Mouse (Mus musculus): Measurements from ENCODE around the gene Sp100. TPM values are rescaled to one million over a fixed set of nuclear protein-coding genes. Genes with fewer than 3 reads are reported as not detected.

Gene Sp100
- polyA plus RNA-seq, 1 experiment: 0.14 TPM

DNA sequence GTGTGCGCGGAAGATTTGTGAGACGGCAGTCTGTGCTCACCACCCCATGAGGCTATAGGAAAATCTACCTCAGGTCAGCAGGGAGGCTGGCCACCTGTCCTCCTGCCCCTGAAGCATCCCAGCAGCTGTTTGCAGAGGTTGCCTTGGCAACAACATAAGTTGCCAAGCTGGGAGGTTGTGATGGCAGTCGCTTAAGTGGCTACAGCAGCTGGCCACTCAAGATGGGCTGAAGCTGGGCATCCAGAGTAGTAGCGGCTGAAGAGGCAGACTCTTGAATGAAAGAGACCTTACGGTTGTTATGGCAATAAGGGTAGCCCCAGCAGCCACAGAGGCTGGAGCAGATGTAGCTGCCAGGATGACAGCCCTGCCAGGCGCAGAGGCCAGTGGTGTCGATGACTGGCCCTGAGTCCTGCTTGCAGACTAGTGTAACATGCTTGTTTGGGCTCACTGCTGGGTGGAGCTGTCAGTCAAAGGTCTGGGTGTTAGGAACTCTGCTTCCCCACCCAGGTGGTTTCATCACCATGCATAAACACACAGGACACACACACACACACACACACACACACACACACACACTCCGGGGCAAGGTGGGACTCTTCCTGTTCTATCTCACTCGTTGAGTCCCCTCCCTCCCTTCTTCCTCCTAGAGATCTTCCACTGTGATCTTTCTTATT is 70.6 kb downstream of the Sp100 start:
- no peaks in the 10 kb centered on the region for H3K36me3 ChIP-seq (ENCODE audit: control insufficient read depth, insufficient read depth)
- H3K4me2 ChIP-seq (ENCODE audit: low read depth): no peak overlapping the region
- no peaks in the 10 kb centered on the region for H3K79me2 ChIP-seq (ENCODE audit: control insufficient read depth, insufficient read depth)
- no peaks in the 10 kb centered on the region for H3K27me3 ChIP-seq (ENCODE audit: control insufficient read depth, insufficient read depth, insufficient read length)
- H3ac ChIP-seq (ENCODE audit: control insufficient read depth, insufficient read length): no peak overlapping the region
- TF ChIP-seq CEBPB (IDR thresholded peaks at IDR 0.05; ENCODE audit: insufficient read depth, poor library complexity, severe bottlenecking) (no peak), TCF12 (IDR thresholded peaks at IDR 0.05; ENCODE audit: insufficient read depth, poor library complexity, severe bottlenecking) (no peak), USF1 (IDR thresholded peaks at IDR 0.05; ENCODE audit: low read depth) (no peak), POLR2A (IDR thresholded peaks at IDR 0.05; ENCODE audit: insufficient read length, low read depth) (no peak), E2F4 (IDR thresholded peaks at IDR 0.05; ENCODE audit: insufficient read depth) (no peak), POLR2AphosphoS2 (IDR thresholded peaks at IDR 0.05; ENCODE audit: insufficient read length, low read depth) (no peak), MAX (IDR thresholded peaks at IDR 0.05; ENCODE audit: low read depth) (no peak), REST (IDR thresholded peaks at IDR 0.05; ENCODE audit: insufficient read depth, insufficient read length) (no peak), MYOG (IDR thresholded peaks at IDR 0.05; ENCODE audit: control insufficient read depth in 1 of 3, insufficient read depth in 1 of 3, insufficient read length in 2 of 3, low read depth in 2 of 3) (no peak), MYOD1 (IDR thresholded peaks at IDR 0.05; ENCODE audit: control insufficient read depth in 1 of 3, insufficient read length in 2 of 3, low read depth in 2 of 3) (no peak), SRF (IDR thresholded peaks at IDR 0.05; ENCODE audit: control insufficient read depth, insufficient read length, low read depth) (no peak)
- H3K4me3 ChIP-seq: no peak overlapping the region

DNA sequence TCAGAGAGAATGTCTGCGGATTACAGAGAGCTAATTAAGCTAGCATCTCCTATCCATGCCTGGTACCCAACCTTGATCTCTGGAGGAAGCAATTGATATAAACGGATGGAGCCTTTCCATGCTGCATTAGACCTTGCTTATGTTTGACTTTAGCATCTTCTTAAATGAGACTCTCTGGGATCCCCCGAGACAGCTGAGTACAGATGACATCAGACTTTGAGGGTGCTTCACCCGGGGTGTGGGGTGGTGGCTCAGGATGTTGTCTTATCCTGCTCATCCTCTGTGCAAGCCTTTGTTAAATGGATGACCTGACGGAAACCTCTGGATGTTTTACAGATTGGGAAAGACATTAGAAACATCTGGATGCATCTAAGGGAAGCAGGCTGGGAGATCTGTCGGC is 80.7 kb downstream of the Sp100 start:
- Histone ChIP-seq H3K79me2 (ENCODE audit: control insufficient read depth, insufficient read depth) (no peaks in the 10 kb centered on the region), H3K36me3 (ENCODE audit: control insufficient read depth, insufficient read depth) (no peaks in the 10 kb centered on the region), H3K4me3 (no peak overlapping the region), H3K4me2 (ENCODE audit: low read depth) (no peak overlapping the region), H3K27me3 (ENCODE audit: control insufficient read depth, insufficient read depth, insufficient read length) (no peaks in the 10 kb centered on the region), H3ac (ENCODE audit: control insufficient read depth, insufficient read length) (no peak overlapping the region)
- TF ChIP-seq CEBPB (IDR thresholded peaks at IDR 0.05; ENCODE audit: insufficient read depth, poor library complexity, severe bottlenecking) (no peak), TCF12 (IDR thresholded peaks at IDR 0.05; ENCODE audit: insufficient read depth, poor library complexity, severe bottlenecking) (no peak), USF1 (IDR thresholded peaks at IDR 0.05; ENCODE audit: low read depth) (no peak), E2F4 (IDR thresholded peaks at IDR 0.05; ENCODE audit: insufficient read depth) (no peak), REST (IDR thresholded peaks at IDR 0.05; ENCODE audit: insufficient read depth, insufficient read length) (no peak), MYOG (IDR thresholded peaks at IDR 0.05; ENCODE audit: control insufficient read depth in 1 of 3, insufficient read depth in 1 of 3, insufficient read length in 2 of 3, low read depth in 2 of 3) (no peak), MYOD1 (IDR thresholded peaks at IDR 0.05; ENCODE audit: control insufficient read depth in 1 of 3, insufficient read length in 2 of 3, low read depth in 2 of 3) (no peak), TCF3 (IDR thresholded peaks at IDR 0.05; ENCODE audit: insufficient read length, low read depth) (no peak), SRF (IDR thresholded peaks at IDR 0.05; ENCODE audit: control insufficient read depth, insufficient read length, low read depth) (no peak), POLR2A (IDR thresholded peaks at IDR 0.05; ENCODE audit: insufficient read length, low read depth) (no peak), MAX (IDR thresholded peaks at IDR 0.05; ENCODE audit: low read depth) (no peak), POLR2AphosphoS2 (IDR thresholded peaks at IDR 0.05; ENCODE audit: insufficient read length, low read depth) (no peak)

DNA sequence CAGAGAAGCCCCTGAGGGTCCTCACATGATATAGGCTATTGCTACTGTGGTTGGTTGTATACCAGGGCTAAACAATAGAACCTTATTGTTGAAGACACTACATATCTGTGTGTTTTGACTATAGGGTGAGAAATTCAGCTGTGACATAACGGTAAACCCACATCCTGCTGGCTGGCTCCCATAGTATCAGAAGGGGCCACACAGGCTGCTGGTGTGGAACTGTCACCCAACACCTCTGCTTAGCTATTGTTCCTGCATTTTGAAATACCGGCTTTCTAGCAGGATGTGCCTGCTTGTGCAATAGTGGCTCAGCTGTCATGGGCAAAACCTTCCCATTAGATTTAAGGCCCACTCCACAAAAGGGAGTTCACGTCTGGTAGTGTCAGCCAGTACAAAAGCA is 82.8 kb downstream of the Sp100 start:
- Histone ChIP-seq H3K36me3 (ENCODE audit: control insufficient read depth, insufficient read depth) (no peaks in the 10 kb centered on the region), H3K4me2 (ENCODE audit: low read depth) (no peak overlapping the region), H3K4me3 (no peak overlapping the region), H3K27me3 (ENCODE audit: control insufficient read depth, insufficient read depth, insufficient read length) (no peaks in the 10 kb centered on the region), H3ac (ENCODE audit: control insufficient read depth, insufficient read length) (no peak overlapping the region), H3K79me2 (ENCODE audit: control insufficient read depth, insufficient read depth) (no peaks in the 10 kb centered on the region)
- TF ChIP-seq SRF (IDR thresholded peaks at IDR 0.05; ENCODE audit: control insufficient read depth, insufficient read length, low read depth): no peak
- TF ChIP-seq CEBPB (IDR thresholded peaks at IDR 0.05; ENCODE audit: insufficient read depth, poor library complexity, severe bottlenecking): no peak

DNA sequence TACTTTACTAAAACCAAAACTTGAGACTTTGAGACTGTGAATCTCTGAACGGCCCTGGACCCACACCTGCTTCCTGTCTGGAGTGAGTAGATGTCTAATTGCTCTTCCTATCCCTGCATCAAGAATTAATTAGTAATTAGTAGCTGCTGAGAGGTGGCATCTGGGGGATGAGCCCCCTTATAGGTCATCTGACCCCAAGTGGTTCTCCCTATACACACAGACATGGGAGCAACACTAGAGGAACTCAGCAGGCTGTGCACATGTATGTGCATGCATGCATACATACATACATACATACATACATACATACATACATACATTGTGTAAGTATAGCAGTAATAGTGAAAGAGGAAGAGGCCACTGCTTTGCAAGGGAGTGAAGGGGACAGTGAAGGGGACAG is 84.7 kb downstream of the Sp100 start:
- H3K79me2 ChIP-seq (ENCODE audit: control insufficient read depth, insufficient read depth): no peaks in the 10 kb centered on the region
- H3K4me3 ChIP-seq: no peak overlapping the region
- no peak overlapping the region for H3ac ChIP-seq (ENCODE audit: control insufficient read depth, insufficient read length)
- no peak overlapping the region for H3K4me2 ChIP-seq (ENCODE audit: low read depth)
- no peaks in the 10 kb centered on the region for H3K36me3 ChIP-seq (ENCODE audit: control insufficient read depth, insufficient read depth)
- no peak for TF ChIP-seq TCF12 (IDR thresholded peaks at IDR 0.05; ENCODE audit: insufficient read depth, poor library complexity, severe bottlenecking)
- TF ChIP-seq POLR2A (IDR thresholded peaks at IDR 0.05; ENCODE audit: insufficient read length, low read depth): no peak
- no peak for TF ChIP-seq SRF (IDR thresholded peaks at IDR 0.05; ENCODE audit: control insufficient read depth, insufficient read length, low read depth)
- no peak for TF ChIP-seq TCF3 (IDR thresholded peaks at IDR 0.05; ENCODE audit: insufficient read length, low read depth)
- TF ChIP-seq CEBPB (IDR thresholded peaks at IDR 0.05; ENCODE audit: insufficient read depth, poor library complexity, severe bottlenecking): no peak
- no peak for TF ChIP-seq POLR2AphosphoS2 (IDR thresholded peaks at IDR 0.05; ENCODE audit: insufficient read length, low read depth)
- no peak for TF ChIP-seq REST (IDR thresholded peaks at IDR 0.05; ENCODE audit: insufficient read depth, insufficient read length)
- TF ChIP-seq MAX (IDR thresholded peaks at IDR 0.05; ENCODE audit: low read depth): no peak
- no peak for TF ChIP-seq USF1 (IDR thresholded peaks at IDR 0.05; ENCODE audit: low read depth)
- TF ChIP-seq E2F4 (IDR thresholded peaks at IDR 0.05; ENCODE audit: insufficient read depth): no peak
- TF ChIP-seq MYOD1 (IDR thresholded peaks at IDR 0.05; ENCODE audit: control insufficient read depth in 1 of 3, insufficient read length in 2 of 3, low read depth in 2 of 3): no peak
- TF ChIP-seq MYOG (IDR thresholded peaks at IDR 0.05; ENCODE audit: control insufficient read depth in 1 of 3, insufficient read depth in 1 of 3, insufficient read length in 2 of 3, low read depth in 2 of 3): no peak
- no peaks in the 10 kb centered on the region for H3K27me3 ChIP-seq (ENCODE audit: control insufficient read depth, insufficient read depth, insufficient read length)
